Mouse (Mus musculus) stomach, embryonic 15.5 days (tissue): ENCODE data around the gene Gabra5. TPM values are rescaled to one million over a fixed set of nuclear protein-coding genes. Genes with fewer than 3 reads are reported as not detected.

Experiments used
- ATAC-seq: fragments of 200-750 bp; cut with Nextera tagmentation; 2 replicates; pipeline ENCODE4 v1.8.0; 2017; ENCODE audit warnings: low read depth, moderate number of reproducible peaks, moderate TSS enrichment; ENCODE audit not compliant: insufficient read depth, low FRiP score
- H3K27ac ChIP-seq: fragments of 300-500 bp; sonication (generic); 2 replicates; pipeline ENCODE4 v1.5.1; 2015; ENCODE audit warnings: mild to moderate bottlenecking, inconsistent platforms
- H3K27me3 ChIP-seq: fragments of 300-500 bp; sonication (generic); replicated peaks from 2 replicates; pipeline ENCODE4 v1.6.1; 2015; ENCODE audit warnings: inconsistent platforms
- H3K36me3 ChIP-seq: fragments of 300-500 bp; sonication (generic); 2 replicates; pipeline ENCODE4 v1.6.1; 2015; ENCODE audit warnings: inconsistent platforms
- H3K4me1 ChIP-seq: fragments of 300-500 bp; sonication (generic); 2 replicates; pipeline ENCODE4 v1.6.1; 2015; ENCODE audit warnings: inconsistent platforms
- H3K4me2 ChIP-seq: fragments of 300-500 bp; sonication (generic); 2 replicates; pipeline ENCODE4 v1.6.1; 2015; ENCODE audit warnings: mild to moderate bottlenecking, inconsistent platforms
- H3K4me3 ChIP-seq: fragments of 300-500 bp; sonication (generic); replicated peaks from 2 replicates; pipeline ENCODE4 v1.5.1; 2015; ENCODE audit warnings: inconsistent platforms
- H3K9ac ChIP-seq: fragments of 300-500 bp; sonication (generic); 2 replicates; pipeline ENCODE4 v1.6.1; 2015; ENCODE audit warnings: inconsistent platforms
- H3K9me3 ChIP-seq: fragments of 300-500 bp; sonication (generic); 2 replicates; pipeline ENCODE4 v1.6.1; 2016; ENCODE audit warnings: inconsistent platforms
- WGBS: fragments of 180-500 bp; shearing (Covaris S2); methylation state at CpG from one replicate; pipeline ENCODE4 v1.1.7; 2015; 5-methylcytosine and 5-hydroxymethylcytosine counted together
- polyA plus RNA-seq: library from polyadenylated mRNA; unstranded; fragments of >200 nt; fragmentation: Nextera tagmentation; extraction: Ambion mirVana; gene quantifications from 2 replicates; pipeline ENCODE4 v1.2.1, GENCODE M21; 2015

The Gabra5 gene
- polyA plus RNA-seq, 1 experiment from 2014 or later = 0.41 TPM

- no peak overlapping the region for H3K4me2 ChIP-seq
- H3K36me3 ChIP-seq = no peaks in the 10 kb centered on the region
- H3K9me3 ChIP-seq = no peaks in the 10 kb centered on the region
- 71% methylated on average over 5 of the region's 5 CpGs for WGBS
- H3K27me3 ChIP-seq = no peaks in the 10 kb centered on the region
- no peak overlapping the region for H3K4me3 ChIP-seq
- H3K9ac ChIP-seq = no peak overlapping the region
- no peak for ATAC-seq
- no peak overlapping the region for H3K27ac ChIP-seq
- no peaks in the 10 kb centered on the region for H3K4me1 ChIP-seq
Measured at GRCm38 (mm10) chr7:57366013-57366390, 143.9 kb downstream of the Gabra5 start.

GRCm38 (mm10) chr7:57365134-57366012 lies 144.5 kb downstream of the Gabra5 start:
- Histone ChIP-seq H3K4me2 (no peak overlapping the region), H3K4me1 (no peaks in the 10 kb centered on the region), H3K27me3 (no peaks in the 10 kb centered on the region), H3K36me3 (no peaks in the 10 kb centered on the region), H3K4me3 (no peak overlapping the region), H3K9me3 (no peaks in the 10 kb centered on the region), H3K9ac (no peak overlapping the region), H3K27ac (no peak overlapping the region)
- no peak for ATAC-seq
- 74% methylated on average over 5 of the region's 5 CpGs for WGBS

DNA sequence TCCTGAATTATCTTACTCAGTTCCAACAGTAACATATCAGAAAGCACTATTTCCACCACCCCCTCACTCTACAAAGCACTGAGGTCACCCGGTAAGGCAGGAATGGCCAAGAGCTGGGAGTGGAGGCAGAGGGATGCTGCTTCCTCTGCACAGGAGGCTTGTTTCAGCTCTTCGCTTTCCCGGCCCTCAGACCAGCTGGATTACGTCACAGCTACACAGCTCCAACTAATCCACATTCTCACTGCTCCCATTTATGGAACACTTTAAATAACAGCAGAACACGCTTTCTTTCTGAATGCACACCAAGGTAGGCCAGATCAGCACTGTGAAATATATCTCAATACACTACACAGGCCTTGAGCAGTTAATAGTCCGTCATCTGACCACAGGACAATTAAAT lies 146.0 kb downstream of the Gabra5 start:
- ATAC-seq = no peak
- Histone ChIP-seq H3K36me3 (no peaks in the 10 kb centered on the region), H3K4me3 (no peak overlapping the region), H3K27ac (no peak overlapping the region), H3K9me3 (no peaks in the 10 kb centered on the region), H3K9ac (no peak overlapping the region), H3K4me2 (no peak overlapping the region), H3K4me1 (no peaks in the 10 kb centered on the region), H3K27me3 (no peaks in the 10 kb centered on the region)
- 49% methylated on average over 6 of the region's 6 CpGs for WGBS

DNA sequence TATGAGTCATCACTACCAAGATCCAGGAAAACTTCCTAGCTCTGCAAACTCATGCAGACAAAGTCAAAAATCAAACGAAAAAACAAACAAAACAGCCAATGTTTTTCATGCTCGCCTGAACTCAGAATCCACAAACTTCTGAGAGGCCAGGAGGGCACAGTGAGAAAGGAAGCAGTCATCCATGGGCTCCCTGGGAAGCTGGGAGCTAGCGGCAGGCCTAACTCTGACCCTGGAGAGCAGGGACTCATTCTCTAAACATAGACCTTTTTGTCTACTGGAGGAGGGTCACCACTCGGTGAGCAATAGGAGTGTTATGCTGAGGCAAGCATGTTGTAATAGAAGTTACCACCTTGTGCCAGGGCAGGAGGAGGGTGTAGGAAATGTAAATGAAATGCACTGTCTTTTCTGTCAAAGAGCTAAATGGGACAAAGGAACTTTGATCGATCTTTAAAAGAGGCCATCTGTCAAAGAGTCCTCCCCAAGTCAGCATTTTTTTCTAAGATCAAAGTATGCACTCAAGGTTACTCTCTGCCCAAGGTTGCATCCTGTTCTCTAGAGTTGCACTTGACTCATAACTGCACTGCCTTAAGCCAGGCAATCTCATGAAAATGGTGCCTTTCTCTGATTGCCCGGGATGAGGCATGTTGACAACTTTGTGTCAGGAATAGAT lies 151.9 kb downstream of the Gabra5 start:
- Histone ChIP-seq H3K9me3 (no peaks in the 10 kb centered on the region), H3K36me3 (no peaks in the 10 kb centered on the region), H3K4me2 (no peak overlapping the region), H3K4me1 (no peaks in the 10 kb centered on the region), H3K9ac (no peak overlapping the region), H3K27me3 (no peaks in the 10 kb centered on the region), H3K27ac (no peak overlapping the region), H3K4me3 (no peak overlapping the region)
- ATAC-seq = no peak
- 56% methylated on average over 6 of the region's 6 CpGs for WGBS

Other genes with a start within 250 kb of the Gabra5 start
- 1.4 and 1.5 TPM in 2 replicates for gene Gabrg3, start 122.9 kb downstream of the Gabra5 start, polyA plus RNA-seq
- gene Gabrb3, start 90.4 kb downstream of the Gabra5 start, polyA plus RNA-seq = 2.1 and 3.5 TPM in 2 replicates